Mouse (Mus musculus) right cerebral cortex, postnatal 14 days (tissue): Measurements from ENCODE around the gene Aurkc.
"Not testable (repeated sequence)": the region's sequence is repeated elsewhere in the genome, so short reads cannot be mapped to it uniquely, and the experiment has no call there.

Experiments
- DNase-seq: peaks from one replicate; pipeline ENCODE4 v3.0.0; 2022

The Aurkc gene

DNA sequence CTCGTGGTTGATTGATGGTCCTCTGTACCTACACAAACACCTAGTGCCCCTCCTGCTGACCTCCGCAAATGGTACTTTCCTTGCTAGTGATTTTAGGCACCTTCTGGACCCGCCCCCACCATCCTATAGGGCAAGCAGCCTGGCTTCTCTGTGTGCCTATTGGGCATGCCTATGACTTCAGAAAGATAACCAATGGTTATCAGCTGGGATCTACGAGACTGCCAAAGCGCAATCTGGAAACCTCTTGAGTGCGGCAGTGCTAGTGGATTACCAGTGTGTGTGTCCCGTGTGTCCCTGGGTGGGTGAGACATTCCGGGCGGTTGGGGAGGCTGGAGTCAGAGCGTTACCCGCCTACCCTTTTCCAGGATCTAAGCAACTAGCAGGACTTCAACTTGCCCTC is at the start of gene Aurkc:
Gene Aurkc (plus strand): TSS at position 50 of the 400 bp plus-strand sequence.
- not testable (repeated sequence) for DNase-seq

GRCm38 (mm10) chr7:6948061-6948460 is 47.0 kb upstream of the Aurkc start:
- not testable (repeated sequence) for DNase-seq

DNA sequence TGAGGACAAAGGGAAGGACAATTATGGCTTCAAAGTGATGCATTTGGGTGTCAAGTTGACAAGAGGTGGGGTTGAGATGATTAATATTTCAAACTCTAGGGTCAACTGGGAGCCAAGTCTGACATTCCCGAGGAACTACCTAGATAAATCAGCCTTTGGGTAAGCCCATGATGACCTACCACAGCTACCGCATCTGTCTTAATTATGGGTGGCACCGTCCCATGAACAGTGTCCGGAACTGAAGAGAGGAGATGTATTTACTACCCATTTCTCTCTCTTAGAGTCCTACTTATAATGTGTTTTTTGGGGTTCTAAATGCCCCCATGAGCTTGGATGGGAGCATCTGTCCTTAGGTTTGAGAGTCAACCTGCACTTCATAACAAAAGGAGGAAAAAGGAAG is 38.5 kb upstream of the Aurkc start:
- DNase-seq: no peak

- DNase-seq: no peak
Measured at GRCm38 (mm10) chr7:6958574-6958973, 36.5 kb upstream of the Aurkc start.

DNA sequence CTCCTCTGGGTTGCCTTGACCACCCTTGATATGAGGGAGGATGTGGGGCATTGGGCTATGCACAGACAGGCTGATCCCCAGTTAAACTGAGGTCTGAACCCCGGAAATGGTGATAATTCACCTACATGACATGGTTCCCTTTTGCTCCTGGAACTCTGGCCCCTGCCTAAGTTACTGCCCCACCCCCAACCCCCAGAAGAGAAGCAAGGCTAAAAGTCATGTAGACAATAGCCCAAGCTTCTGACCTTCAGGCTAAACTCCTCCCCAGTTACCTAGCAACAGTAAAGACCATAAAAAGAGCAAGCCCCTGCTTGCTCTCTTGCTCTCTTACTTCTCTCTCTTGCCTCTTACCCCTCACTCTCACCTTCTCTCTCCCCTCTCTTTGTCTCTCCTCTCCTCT is 21.5 kb upstream of the Aurkc start:
- DNase-seq: no peak

DNA sequence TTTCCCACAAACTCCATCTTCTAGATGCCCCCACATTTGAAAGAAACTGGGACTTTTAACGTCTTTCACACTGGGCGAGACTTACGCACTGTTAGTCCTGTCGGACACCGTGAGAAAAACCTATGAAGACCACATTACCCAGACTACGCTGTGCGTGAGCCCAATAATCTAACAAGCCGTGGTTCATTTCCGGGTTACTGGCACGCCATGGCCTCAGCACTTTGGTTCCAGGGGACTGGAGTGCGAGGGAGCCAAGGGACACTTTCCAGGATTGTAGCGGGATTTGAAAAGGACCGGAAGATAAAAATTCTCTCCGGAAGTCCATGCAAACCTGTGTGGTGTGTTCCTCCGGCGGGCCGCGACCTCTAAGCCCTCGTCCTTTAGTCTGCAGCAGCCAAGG is 18.2 kb upstream of the Aurkc start:
- no peak for DNase-seq

GRCm38 (mm10) chr7:6998914-6999313 is 3.8 kb downstream of the Aurkc start:
- DNase-seq: not testable (repeated sequence)

DNA sequence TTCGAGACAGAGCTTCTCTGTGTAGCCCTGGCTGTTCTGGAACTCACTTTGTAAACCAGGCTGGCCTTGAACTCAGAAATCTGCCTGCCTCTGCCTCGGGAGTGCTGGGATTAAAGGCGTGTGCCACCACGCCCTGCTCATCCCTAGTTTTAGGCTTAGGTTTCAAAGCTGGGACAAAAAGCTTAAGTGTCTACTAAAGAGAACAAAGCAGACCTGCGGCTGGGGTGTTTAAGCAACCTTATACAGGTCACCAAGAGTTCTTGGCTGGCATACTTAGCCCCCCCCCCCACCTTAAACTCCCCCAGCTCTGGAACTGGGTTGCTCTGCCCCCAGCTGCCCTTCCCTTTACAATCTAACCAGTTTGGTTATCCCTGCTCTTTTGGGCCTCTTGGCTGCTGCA is 10.3 kb downstream of the Aurkc start:
- not testable (repeated sequence) for DNase-seq

DNA sequence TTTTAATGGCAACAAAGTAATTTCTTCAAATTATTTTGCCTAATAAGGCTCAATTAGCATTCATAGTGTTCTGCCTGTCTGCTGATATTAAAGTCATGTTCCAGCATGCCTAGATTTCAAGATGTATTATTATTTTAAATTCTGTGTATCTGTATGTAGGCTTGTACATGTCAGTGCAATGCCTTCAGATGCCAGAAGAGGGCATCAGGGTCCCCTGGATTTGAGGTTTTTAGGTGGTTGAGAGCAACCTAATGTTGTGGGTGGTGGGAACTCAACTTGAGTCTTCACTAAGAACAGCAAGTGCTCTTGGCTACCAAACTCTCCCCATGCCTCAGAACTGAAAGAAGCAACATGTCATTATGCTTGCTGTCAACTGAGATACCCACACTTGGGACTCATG is 32.3 kb downstream of the Aurkc start:
- DNase-seq: no peak

DNA sequence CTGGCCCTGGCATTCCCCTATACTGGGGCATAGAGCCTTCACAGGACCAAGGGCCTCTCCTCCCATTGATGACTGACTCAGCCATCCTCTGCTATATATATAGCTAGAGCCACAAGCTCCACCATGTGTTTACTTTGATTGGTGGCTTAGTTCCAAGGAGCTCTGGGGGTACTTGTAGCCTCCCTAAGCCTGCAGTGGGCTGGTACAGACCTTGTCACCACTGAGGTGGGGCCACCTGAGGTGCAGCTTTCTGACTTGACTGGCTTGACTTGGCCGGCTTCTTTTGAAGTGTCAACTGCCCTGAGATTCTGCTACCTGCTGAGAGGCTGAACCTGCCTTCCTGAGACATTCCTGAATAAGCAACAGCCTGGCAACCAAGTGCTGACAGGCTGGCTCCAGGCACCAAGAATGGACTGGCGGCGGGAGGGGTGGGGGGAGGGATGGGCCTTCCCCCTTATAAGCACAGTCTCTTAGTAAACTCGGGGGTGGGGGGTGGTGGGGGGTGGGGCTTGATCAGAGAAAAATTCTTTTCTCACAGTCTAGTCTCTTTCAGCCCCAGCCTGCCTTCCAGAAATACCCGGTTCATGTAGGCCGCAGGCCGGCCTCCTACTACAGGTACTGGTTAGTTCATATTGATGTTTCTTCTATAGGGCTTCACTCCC is 54.7 kb downstream of the Aurkc start:
- DNase-seq: not testable (repeated sequence)
